Mouse (Mus musculus) forebrain, embryonic 10.5 days (tissue): ENCODE results near the gene Tma16. TPM values are rescaled to one million over a fixed set of nuclear protein-coding genes. Genes with fewer than 3 reads are reported as not detected.

Experiments
- DNase-seq: peaks from one replicate; pipeline ENCODE4 v3.0.0-alpha.2; 2017; ENCODE audit warnings: low spot score; ENCODE audit errors: extremely low spot score
- H3K27ac ChIP-seq: fragments of 300-500 bp; sonication (generic); 2 replicates; pipeline ENCODE4 v1.5.1; 2016; ENCODE audit warnings: mild to moderate bottlenecking
- H3K27me3 ChIP-seq: fragments of 300-500 bp; sonication (generic); 2 replicates; pipeline ENCODE4 v1.6.1; 2016; ENCODE audit warnings: mild to moderate bottlenecking; ENCODE audit not compliant: poor library complexity, severe bottlenecking
- H3K36me3 ChIP-seq: fragments of 300-500 bp; sonication (generic); replicated peaks from 2 replicates; pipeline ENCODE4 v1.6.1; 2016; ENCODE audit warnings: mild to moderate bottlenecking, moderate library complexity
- H3K4me1 ChIP-seq: fragments of 300-500 bp; sonication (generic); 2 replicates; pipeline ENCODE4 v1.6.1; 2016
- H3K4me3 ChIP-seq: fragments of 300-500 bp; sonication (generic); 2 replicates; pipeline ENCODE4 v1.5.1; 2016; ENCODE audit warnings: mild to moderate bottlenecking, moderate library complexity
- H3K9me3 ChIP-seq: fragments of 300-500 bp; sonication (generic); 2 replicates; pipeline ENCODE4 v1.6.1; 2016; ENCODE audit warnings: mild to moderate bottlenecking, moderate library complexity
- WGBS: fragments of 180-500 bp; shearing (Covaris S2); methylation state at CpG from one replicate; pipeline ENCODE4 v1.1.7; 2016; 5-methylcytosine and 5-hydroxymethylcytosine counted together
- polyA plus RNA-seq: library from polyadenylated mRNA; unstranded; fragments of >200 nt; fragmentation: Nextera tagmentation; extraction: Ambion mirVana; gene quantifications from 2 replicates; pipeline ENCODE4 v1.2.1, GENCODE M21; 2016

Gene Tma16
- polyA plus RNA-seq, 1 experiment from 2014 or later: 21.6 TPM

DNA sequence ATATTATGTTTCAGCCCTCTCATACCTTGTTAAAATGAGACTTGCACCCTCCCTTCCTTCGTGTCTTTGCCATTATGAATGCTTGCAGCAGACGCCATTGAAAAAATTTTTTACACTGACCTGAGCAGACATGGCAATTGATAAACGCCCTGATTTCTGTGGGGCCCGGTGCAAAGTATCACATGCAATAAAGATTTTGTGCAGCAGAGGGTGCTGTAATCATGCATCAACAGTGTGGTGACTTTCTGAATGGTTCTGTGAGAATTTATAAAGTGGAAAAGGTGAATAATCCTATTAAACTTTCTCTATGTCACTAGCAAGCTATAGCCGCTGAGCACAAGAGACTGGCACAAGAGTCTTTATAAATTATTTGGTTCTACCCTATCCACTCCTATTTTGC, 35.6 kb downstream of the Tma16 start:
- Histone ChIP-seq H3K27me3 (no peaks in the 10 kb centered on the region), H3K27ac (no peak overlapping the region), H3K4me1 (no peaks in the 10 kb centered on the region), H3K9me3 (no peaks in the 10 kb centered on the region), H3K36me3 (no peaks in the 10 kb centered on the region), H3K4me3 (no peak overlapping the region)
- no peak for DNase-seq
- 31% methylated on average over 5 of the region's 5 CpGs for WGBS

DNA sequence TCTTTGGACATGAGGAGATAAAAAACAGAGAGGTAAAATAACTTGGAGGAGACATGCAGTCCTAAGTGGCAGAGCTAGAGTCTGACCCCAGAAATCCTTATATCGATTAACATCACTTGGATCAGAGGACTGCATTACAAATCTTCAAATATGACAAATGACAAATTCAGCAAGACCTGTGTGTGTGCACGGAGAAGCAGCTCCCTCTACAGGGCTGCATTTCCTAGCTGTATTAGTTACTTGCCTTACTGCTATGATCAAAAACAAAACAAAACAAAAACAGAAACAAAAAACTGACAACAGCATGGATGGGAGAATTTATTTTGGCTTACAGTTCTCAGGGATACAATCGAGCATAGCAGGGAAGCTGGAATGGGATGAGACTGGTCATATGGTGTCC, 41.0 kb downstream of the Tma16 start:
- WGBS: 85% methylated on average over 3 of the region's 3 CpGs

DNA sequence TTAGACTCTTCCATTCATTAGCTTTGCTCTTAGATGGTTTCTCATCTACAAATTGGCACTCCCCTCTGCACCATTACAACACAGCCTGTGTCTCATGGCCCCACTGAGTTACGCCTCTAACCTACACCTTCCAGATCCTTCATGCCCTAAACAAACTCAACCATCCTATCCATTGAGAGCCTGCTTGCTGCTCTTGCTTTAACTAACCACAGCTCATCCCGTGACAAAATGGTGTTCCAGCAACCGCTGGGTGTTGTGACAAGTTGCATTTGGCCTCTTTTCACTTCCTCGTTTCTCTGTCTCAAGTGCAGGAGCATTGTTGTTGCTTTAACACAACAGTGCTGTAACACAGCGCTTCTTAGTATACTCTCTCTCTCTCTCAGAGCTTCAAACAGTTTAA, 42.2 kb downstream of the Tma16 start:
- H3K27ac ChIP-seq: no peak overlapping the region
- H3K4me3 ChIP-seq: no peak overlapping the region
- no peaks in the 10 kb centered on the region for H3K9me3 ChIP-seq
- DNase-seq: no peak
- 81% methylated on average over 5 of the region's 5 CpGs for WGBS
- H3K36me3 ChIP-seq: no peaks in the 10 kb centered on the region
- no peaks in the 10 kb centered on the region for H3K4me1 ChIP-seq
- H3K27me3 ChIP-seq: no peaks in the 10 kb centered on the region

More for the DNA sequence above, 41.0 kb downstream of the Tma16 start:
- Histone ChIP-seq H3K9me3 (no peaks in the 10 kb centered on the region), H3K36me3 (no peaks in the 10 kb centered on the region), H3K27me3 (no peaks in the 10 kb centered on the region), H3K4me3 (no peak overlapping the region), H3K4me1 (no peaks in the 10 kb centered on the region), H3K27ac (no peak overlapping the region)
- DNase-seq: no peak

DNA sequence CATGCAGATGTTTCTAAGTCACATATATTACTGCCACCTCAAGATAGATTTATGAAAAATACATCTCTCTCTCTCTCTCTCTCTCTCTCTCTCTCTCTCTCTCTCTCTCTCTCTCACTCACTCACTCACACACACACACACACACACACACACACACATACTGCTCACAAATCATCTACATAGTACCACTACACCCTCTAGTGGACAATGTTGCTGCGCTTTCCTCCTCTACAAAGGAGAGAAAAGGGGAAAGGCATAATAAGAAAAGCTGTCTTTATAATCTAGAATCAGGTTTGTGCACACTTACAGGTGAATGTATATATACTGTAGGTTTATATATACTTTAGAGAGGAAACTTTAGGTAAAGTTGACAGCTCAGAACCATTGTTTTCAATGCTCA, 43.6 kb downstream of the Tma16 start:
- no peaks in the 10 kb centered on the region for H3K36me3 ChIP-seq
- WGBS: 24% methylated on average over 1 of the region's 1 CpGs
- no peaks in the 10 kb centered on the region for H3K27me3 ChIP-seq
- H3K4me1 ChIP-seq: no peaks in the 10 kb centered on the region
- H3K27ac ChIP-seq: no peak overlapping the region
- no peaks in the 10 kb centered on the region for H3K9me3 ChIP-seq
- H3K4me3 ChIP-seq: no peak overlapping the region
- DNase-seq: no peak

DNA sequence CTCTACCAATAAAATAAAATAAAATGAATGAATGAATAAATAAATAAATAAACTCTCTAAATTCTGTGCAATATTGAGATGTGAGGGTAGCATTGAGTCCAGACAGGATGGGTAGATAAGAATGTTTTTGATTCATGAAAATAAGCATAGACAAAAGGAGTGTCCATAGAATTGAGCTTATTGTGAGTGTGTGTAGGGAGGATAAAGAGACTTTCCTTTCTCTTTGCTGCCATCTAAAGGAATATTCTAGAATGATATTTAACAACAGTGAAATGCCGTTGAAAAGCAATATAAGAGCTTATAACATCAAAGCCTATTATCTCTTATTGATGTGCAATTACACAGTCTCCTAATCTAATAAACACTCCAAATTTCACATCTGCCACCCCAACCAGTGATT, 45.2 kb downstream of the Tma16 start:
- Histone ChIP-seq H3K9me3 (no peaks in the 10 kb centered on the region), H3K4me3 (no peak overlapping the region), H3K36me3 (no peaks in the 10 kb centered on the region), H3K4me1 (no peaks in the 10 kb centered on the region), H3K27me3 (no peaks in the 10 kb centered on the region), H3K27ac (no peak overlapping the region)
- whole genome bisulfite sequencing: 43% methylated on average over 1 of the region's 1 CpGs
- no peak for DNase-seq

DNA sequence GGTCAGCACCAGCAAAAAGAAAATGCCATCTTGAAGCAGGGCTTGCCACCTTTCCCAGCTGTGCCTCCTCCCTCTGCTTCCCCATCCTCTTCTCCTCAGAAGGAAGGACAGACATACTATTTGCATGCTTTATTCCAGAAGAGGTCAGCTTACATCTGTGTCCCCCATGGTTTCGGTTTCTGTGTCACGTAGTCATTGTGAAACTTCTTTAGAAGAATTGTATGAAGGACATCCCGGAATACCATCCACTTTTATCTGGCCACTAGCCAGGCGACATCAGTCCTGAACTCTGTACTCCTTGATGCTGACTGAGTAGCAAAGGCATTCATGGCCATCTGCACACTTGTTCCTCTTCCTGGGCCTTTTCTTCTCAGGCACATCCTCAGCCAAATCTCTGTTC, 47.9 kb downstream of the Tma16 start:
- Histone ChIP-seq H3K27me3 (no peaks in the 10 kb centered on the region), H3K4me3 (no peak overlapping the region), H3K27ac (no peak overlapping the region), H3K36me3 (no peaks in the 10 kb centered on the region), H3K4me1 (no peaks in the 10 kb centered on the region), H3K9me3 (no peaks in the 10 kb centered on the region)
- 89% methylated on average over 4 of the region's 4 CpGs for WGBS
- DNase-seq: no peak

DNA sequence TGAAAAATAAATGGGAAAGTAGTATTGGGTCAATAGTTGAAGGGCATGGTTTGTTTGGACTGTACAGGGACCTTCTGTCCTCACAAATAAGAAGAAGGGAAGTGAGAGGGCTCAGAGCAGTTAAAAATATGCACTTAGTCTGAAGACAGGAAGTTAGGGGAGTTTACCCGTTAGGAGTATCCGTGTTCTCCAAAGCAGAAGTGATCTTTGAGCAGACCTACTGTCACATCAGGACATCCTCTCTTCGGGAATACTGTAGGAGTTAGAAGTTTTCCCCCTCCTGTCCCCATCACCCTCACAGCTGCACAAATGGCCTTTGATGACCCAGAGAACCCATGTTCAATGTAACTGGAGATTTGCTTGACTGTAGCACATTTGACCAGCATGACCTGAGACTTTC, 48.4 kb downstream of the Tma16 start:
- Histone ChIP-seq H3K36me3 (no peaks in the 10 kb centered on the region), H3K4me3 (no peak overlapping the region)
- WGBS: 78% methylated on average over 3 of the region's 3 CpGs

DNA sequence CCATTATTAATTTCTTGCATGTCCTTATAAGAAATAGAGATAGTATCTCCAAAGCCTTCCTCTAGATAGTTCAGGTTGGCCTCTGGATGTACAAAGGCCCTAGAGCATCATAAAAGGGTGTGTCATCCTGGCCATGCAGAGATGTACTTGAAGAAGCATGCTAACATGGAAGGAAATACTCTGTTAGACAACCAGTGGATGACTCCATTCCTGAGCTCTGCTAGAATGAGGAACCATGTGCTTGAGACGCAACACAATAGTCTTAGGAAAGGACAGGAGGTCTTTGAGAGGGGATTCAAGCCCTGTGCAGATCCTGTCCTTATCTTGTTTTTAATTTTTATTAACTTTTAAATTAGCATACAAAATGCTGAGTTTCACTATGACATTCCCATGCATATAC, 49.5 kb downstream of the Tma16 start:
- Histone ChIP-seq H3K4me3 (no peak overlapping the region), H3K36me3 (no peaks in the 10 kb centered on the region), H3K27me3 (no peaks in the 10 kb centered on the region), H3K4me1 (no peaks in the 10 kb centered on the region), H3K27ac (no peak overlapping the region), H3K9me3 (no peaks in the 10 kb centered on the region)
- DNase-seq: no peak
- 91% methylated on average over 1 of the region's 1 CpGs for WGBS

More for the DNA sequence above, 48.4 kb downstream of the Tma16 start:
- no peaks in the 10 kb centered on the region for H3K4me1 ChIP-seq
- no peaks in the 10 kb centered on the region for H3K9me3 ChIP-seq
- no peak overlapping the region for H3K27ac ChIP-seq
- H3K27me3 ChIP-seq: no peaks in the 10 kb centered on the region
- DNase-seq: no peak

DNA sequence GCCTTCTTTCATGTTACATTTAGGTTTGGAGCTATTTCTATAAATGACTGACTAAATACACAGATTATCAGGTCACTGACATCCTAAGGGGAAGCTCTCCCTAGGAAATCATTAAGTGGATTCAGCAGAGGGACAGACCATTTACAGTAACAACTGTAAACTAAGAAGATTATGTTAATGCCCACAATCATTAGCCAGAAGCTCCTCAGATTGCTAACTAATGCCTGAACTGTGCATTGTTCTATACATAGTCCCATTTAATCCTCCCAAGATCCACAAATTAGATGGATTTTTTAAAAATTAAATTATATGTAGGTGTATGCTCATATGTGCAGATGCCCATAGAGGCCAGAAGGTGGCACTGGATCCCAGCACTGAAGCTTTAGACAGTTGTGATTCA, 52.8 kb downstream of the Tma16 start:
- H3K4me1 ChIP-seq: no peaks in the 10 kb centered on the region
- no peaks in the 10 kb centered on the region for H3K27me3 ChIP-seq

DNA sequence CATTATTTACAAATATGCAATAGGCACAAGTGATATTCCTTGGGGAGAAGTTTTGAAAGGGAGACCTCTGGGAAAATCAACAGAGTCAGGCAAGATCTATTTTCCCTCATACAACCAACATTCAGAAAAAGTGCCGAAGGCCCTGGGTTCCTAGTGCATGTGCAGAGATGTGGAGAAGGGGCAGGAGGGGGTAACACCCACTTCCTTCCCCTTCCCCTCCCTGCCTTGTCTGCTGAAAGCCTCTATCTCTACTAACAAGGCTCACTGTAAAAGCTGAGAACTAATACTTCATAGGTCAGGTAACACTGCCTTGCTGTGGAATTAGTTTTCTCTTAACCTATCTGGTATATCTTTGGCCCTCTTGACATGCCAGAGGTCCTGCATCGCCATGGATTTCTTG, 55.7 kb downstream of the Tma16 start:
- 83% methylated on average over 2 of the region's 2 CpGs for WGBS
- Histone ChIP-seq H3K4me3 (no peak overlapping the region), H3K27me3 (no peaks in the 10 kb centered on the region), H3K9me3 (no peaks in the 10 kb centered on the region), H3K36me3 (no peaks in the 10 kb centered on the region), H3K27ac (no peak overlapping the region), H3K4me1 (no peaks in the 10 kb centered on the region)
- no peak for DNase-seq

More for the DNA sequence above, 52.8 kb downstream of the Tma16 start:
- Histone ChIP-seq H3K9me3 (no peaks in the 10 kb centered on the region), H3K36me3 (no peaks in the 10 kb centered on the region), H3K27ac (no peak overlapping the region), H3K4me3 (no peak overlapping the region)
- no peak for DNase-seq

Other genes starting within 250 kb of the Tma16 start
- not detected in 2 replicates for gene Tktl2, start 25.2 kb upstream of the Tma16 start, polyA plus RNA-seq
- 0.15 and 0.16 TPM in 2 replicates for gene Npy5r, start 201.6 kb upstream of the Tma16 start, polyA plus RNA-seq
- gene Npy1r, start 210.7 kb upstream of the Tma16 start, polyA plus RNA-seq: 0.05 and 0.21 TPM in 2 replicates